Mouse (Mus musculus): Measurements from ENCODE around the gene Rab24.

DNA sequence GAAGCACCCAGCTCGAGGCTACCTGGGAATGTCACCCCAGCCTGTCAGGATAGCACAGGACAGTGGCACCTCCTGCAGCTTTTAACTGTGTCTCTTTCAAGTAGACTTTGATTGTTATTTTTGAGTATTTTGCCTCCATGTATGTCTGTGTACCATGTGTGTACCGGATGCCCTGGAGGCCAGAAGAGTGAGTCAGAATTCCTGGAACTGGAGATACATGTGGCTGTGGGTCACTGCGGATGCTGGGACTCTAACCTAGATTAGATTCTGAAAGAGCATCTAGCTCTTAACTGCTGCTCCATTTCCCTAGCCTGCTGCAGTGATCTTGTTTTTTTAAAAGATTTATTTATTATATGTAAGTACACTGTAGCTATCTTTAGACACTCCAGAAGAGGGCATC, 10.6 kb upstream of the Rab24 start:
- TF ChIP-seq CTCF (IDR thresholded peaks at IDR 0.05; ENCODE audit: extremely low read depth, insufficient read length, insufficient replicate concordance, low read depth, low read length) (no peak), POLR2A (IDR thresholded peaks at IDR 0.05; ENCODE audit: low read depth, low read length) (no peak)
